Mouse (Mus musculus) limb, embryonic 11.5 days (tissue): ENCODE results near the gene Lemd1. TPM values are rescaled to one million over a fixed set of nuclear protein-coding genes. Genes with fewer than 3 reads are reported as not detected.
A peak's percentile ranks its signal among the peaks of the same experiment; 100 is the strongest.

ENCODE experiments used
- ATAC-seq: fragments of 200-750 bp; cut with Nextera tagmentation; 2 replicates; pipeline ENCODE4 v1.8.0; 2017; ENCODE audit warnings: low read depth; ENCODE audit not compliant: insufficient number of reproducible peaks, low FRiP score, low TSS enrichment
- DNase-seq: peaks from one replicate; pipeline ENCODE4 v3.0.0-alpha.2; 2015; ENCODE audit warnings: low spot score
- H3K27ac ChIP-seq: fragments of 300-500 bp; sonication (generic); replicated peaks from 2 replicates; pipeline ENCODE4 v1.5.1; 2014; ENCODE audit warnings: low read depth, mild to moderate bottlenecking, low read length
- H3K27me3 ChIP-seq: fragments of 300-500 bp; sonication (generic); 2 replicates; pipeline ENCODE4 v1.6.1; 2014; ENCODE audit warnings: mild to moderate bottlenecking, low read length, mixed read lengths; ENCODE audit not compliant: control insufficient read depth, insufficient read depth
- H3K36me3 ChIP-seq: fragments of 300-500 bp; sonication (generic); 2 replicates; pipeline ENCODE4 v1.6.1; 2014; ENCODE audit warnings: mild to moderate bottlenecking, low read length, moderate library complexity, mixed read lengths; ENCODE audit not compliant: control insufficient read depth, insufficient read depth
- H3K4me1 ChIP-seq: fragments of 300-500 bp; sonication (generic); 2 replicates; pipeline ENCODE4 v1.6.1; 2014; ENCODE audit warnings: low read length, mixed read lengths; ENCODE audit not compliant: control insufficient read depth, insufficient read depth
- H3K4me2 ChIP-seq: fragments of 300-500 bp; sonication (generic); 2 replicates; pipeline ENCODE4 v1.6.1; 2014; ENCODE audit warnings: low read depth, mild to moderate bottlenecking, moderate library complexity; ENCODE audit not compliant: severe bottlenecking
- H3K4me3 ChIP-seq: fragments of 300-500 bp; sonication (generic); 2 replicates; pipeline ENCODE4 v1.5.1; 2014; ENCODE audit warnings: low read depth, low read length
- H3K9ac ChIP-seq: fragments of 300-500 bp; sonication (generic); 2 replicates; pipeline ENCODE4 v1.6.1; 2014; ENCODE audit warnings: mild to moderate bottlenecking, low read length
- H3K9me3 ChIP-seq: fragments of 300-500 bp; sonication (generic); 2 replicates; pipeline ENCODE4 v1.6.1; 2016; ENCODE audit warnings: low read length; ENCODE audit not compliant: control insufficient read depth
- WGBS: fragments of 180-500 bp; shearing (Covaris S2); extraction: QIAGEN DNeasy Blood & Tissue Kit; methylation state at CpG from one replicate; pipeline ENCODE4 v1.1.7; 2014; 5-methylcytosine and 5-hydroxymethylcytosine counted together
- polyA plus RNA-seq: library from polyadenylated mRNA; unstranded; fragments of >200 nt; fragmentation: Nextera tagmentation; extraction: Ambion mirVana; gene quantifications from 2 replicates; pipeline ENCODE4 v1.2.1, GENCODE M21; 2014

Lemd1 gene
- polyA plus RNA-seq, 1 experiment from 2014 or later, result 1.2 TPM

GRCm38 (mm10) chr1:132260331-132260730 lies 69.1 kb downstream of the Lemd1 start:
- 100% methylated on average over 1 of the region's 1 CpGs for WGBS
- Histone ChIP-seq H3K27me3 (no peaks in the 10 kb centered on the region), H3K4me1 (peaks cover 4% of the 10 kb centered on the region; the same call in 1 of the 2 replicates), H3K36me3 (no peaks in the 10 kb centered on the region), H3K9ac (no peak overlapping the region), H3K4me3 (no peak overlapping the region), H3K4me2 (no peak overlapping the region), H3K27ac (no peak overlapping the region), H3K9me3 (no peaks in the 10 kb centered on the region)
- DNase-seq (no peak), ATAC-seq (no peak)

GRCm38 (mm10) chr1:132261058-132261457 lies 69.8 kb downstream of the Lemd1 start:
- ATAC-seq (no peak), DNase-seq (peak; percentile 38)
- H3K27me3 ChIP-seq, result no peaks in the 10 kb centered on the region
- H3K9ac ChIP-seq, result no peak overlapping the region
- no peak overlapping the region for H3K27ac ChIP-seq
- no peaks in the 10 kb centered on the region for H3K9me3 ChIP-seq
- H3K4me1 ChIP-seq, result peaks cover 6% of the 10 kb centered on the region; the same call in 1 of the 2 replicates
- H3K36me3 ChIP-seq, result no peaks in the 10 kb centered on the region
- H3K4me2 ChIP-seq, result no peak overlapping the region
- no peak overlapping the region for H3K4me3 ChIP-seq
- WGBS, result 73% methylated on average over 5 of the region's 5 CpGs

- Histone ChIP-seq H3K36me3 (no peaks in the 10 kb centered on the region), H3K4me1 (peaks cover 6% of the 10 kb centered on the region), H3K4me2 (no peak overlapping the region), H3K4me3 (no peak overlapping the region), H3K9me3 (no peaks in the 10 kb centered on the region), H3K27me3 (no peaks in the 10 kb centered on the region), H3K27ac (no peak overlapping the region), H3K9ac (no peak overlapping the region)
- no peak for DNase-seq
- ATAC-seq, result no peak
- WGBS, result 92% methylated on average over 4 of the region's 4 CpGs
These were observed 72.4 kb downstream of the Lemd1 start for GRCm38 (mm10) chr1:132263618-132264017.

GRCm38 (mm10) chr1:132264577-132264976 lies 73.3 kb downstream of the Lemd1 start:
- H3K4me3 ChIP-seq, result no peak overlapping the region
- no peak for ATAC-seq
- no peak overlapping the region for H3K4me2 ChIP-seq
- 48% methylated on average over 7 of the region's 7 CpGs for WGBS
- H3K36me3 ChIP-seq, result no peaks in the 10 kb centered on the region
- no peak overlapping the region for H3K27ac ChIP-seq
- H3K27me3 ChIP-seq, result no peaks in the 10 kb centered on the region
- no peaks in the 10 kb centered on the region for H3K9me3 ChIP-seq
- H3K9ac ChIP-seq, result no peak overlapping the region
- no peak for DNase-seq
- peaks cover 6% of the 10 kb centered on the region for H3K4me1 ChIP-seq

- H3K27ac ChIP-seq, result no peak overlapping the region
- peaks cover 6% of the 10 kb centered on the region for H3K4me1 ChIP-seq
- H3K27me3 ChIP-seq, result no peaks in the 10 kb centered on the region
- no peaks in the 10 kb centered on the region for H3K36me3 ChIP-seq
- H3K9ac ChIP-seq, result no peak overlapping the region
- no peaks in the 10 kb centered on the region for H3K9me3 ChIP-seq
- H3K4me2 ChIP-seq, result no peak overlapping the region
- H3K4me3 ChIP-seq, result no peak overlapping the region
- 50% methylated on average over 8 of the region's 8 CpGs for WGBS
- DNase-seq (no peak), ATAC-seq (0 out of 2 replicates have a peak, but pooled peaks have one; percentile 26)
These were observed 74.1 kb downstream of the Lemd1 start for GRCm38 (mm10) chr1:132265211-132265859.

- Histone ChIP-seq H3K27ac (no peak overlapping the region), H3K4me1 (peaks cover 6% of the 10 kb centered on the region), H3K4me3 (no peak overlapping the region), H3K4me2 (no peak overlapping the region), H3K27me3 (no peaks in the 10 kb centered on the region), H3K9ac (no peak overlapping the region), H3K9me3 (no peaks in the 10 kb centered on the region), H3K36me3 (no peaks in the 10 kb centered on the region)
- WGBS, result 88% methylated on average over 10 of the region's 10 CpGs
- DNase-seq (no peak), ATAC-seq (no peak)
These were observed 74.7 kb downstream of the Lemd1 start for GRCm38 (mm10) chr1:132265936-132266335.

- Histone ChIP-seq H3K4me3 (no peak overlapping the region), H3K9me3 (no peaks in the 10 kb centered on the region), H3K9ac (no peak overlapping the region), H3K4me2 (no peak overlapping the region), H3K27me3 (no peaks in the 10 kb centered on the region), H3K27ac (no peak overlapping the region), H3K4me1 (peaks cover 6% of the 10 kb centered on the region), H3K36me3 (no peaks in the 10 kb centered on the region)
- WGBS, result 57% methylated on average over 8 of the region's 8 CpGs
- ATAC-seq (no peak), DNase-seq (no peak)
These were observed 75.7 kb downstream of the Lemd1 start for GRCm38 (mm10) chr1:132266791-132267557.

- ATAC-seq (no peak), DNase-seq (no peak)
- Histone ChIP-seq H3K27me3 (no peaks in the 10 kb centered on the region), H3K27ac (no peak overlapping the region), H3K36me3 (no peaks in the 10 kb centered on the region), H3K9me3 (no peaks in the 10 kb centered on the region), H3K4me3 (no peak overlapping the region), H3K4me1 (peaks cover 6% of the 10 kb centered on the region), H3K4me2 (no peak overlapping the region), H3K9ac (no peak overlapping the region)
- WGBS, result 62% methylated on average over 2 of the region's 2 CpGs
These were observed 76.7 kb downstream of the Lemd1 start for GRCm38 (mm10) chr1:132267959-132268358.
